Mouse (Mus musculus) heart, postnatal 25 days (tissue): ENCODE data around the gene Ttc22. TPM values are rescaled to one million over a fixed set of nuclear protein-coding genes. Genes with fewer than 3 reads are reported as not detected.

Source experiments
- DNase-seq: peaks from one replicate; pipeline ENCODE4 v3.0.0; 2022; ENCODE audit warnings: low spot score
- intact Hi-C: fragments of 180-260 bp; cut with DNase I; formaldehyde crosslinking; loops from one replicate; pipeline ENCODE4 v1.15.1; 2025
- total RNA-seq, 2 experiments: library from RNA; stranded (reverse); gene quantifications; 2 replicates each; pipeline ENCODE4 v1.2.3; 2021

The Ttc22 gene
- total RNA-seq, 2 experiments from 2014 or later = 0.08 TPM; not detected in 1

DNA sequence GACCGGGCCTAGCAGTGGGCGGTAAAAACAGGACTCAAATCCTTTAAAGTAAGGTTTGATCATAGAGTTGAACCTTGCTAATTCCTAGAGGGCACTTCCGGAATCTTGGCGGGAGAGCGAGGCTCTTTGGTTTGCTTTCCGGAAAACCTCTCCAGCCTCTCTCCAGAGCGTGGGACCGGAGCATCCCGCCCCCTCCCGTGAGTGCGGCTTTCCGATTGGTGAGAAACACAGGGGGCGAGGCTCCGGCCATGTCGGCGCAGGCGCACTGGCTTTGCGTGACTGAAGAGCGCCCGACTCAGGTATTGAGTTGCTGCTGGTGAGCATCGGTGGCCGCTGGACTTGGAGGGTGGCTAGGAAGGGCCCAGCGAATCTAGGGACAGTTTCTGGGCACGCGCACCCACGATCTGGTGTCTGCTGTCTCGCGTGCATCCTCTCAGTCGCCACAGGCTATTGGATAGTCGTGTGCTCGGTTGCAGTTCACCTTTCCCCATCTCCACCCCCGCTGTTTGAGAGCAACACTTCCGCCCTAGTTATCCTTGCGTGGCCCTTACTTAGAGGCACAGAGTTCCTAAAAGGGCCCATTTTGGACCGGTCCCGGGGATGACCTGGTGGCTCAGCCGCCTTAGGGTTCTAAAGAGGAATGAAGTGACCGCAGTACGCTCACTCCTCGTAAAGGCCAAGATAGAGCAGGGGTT, 28.7 kb downstream of the Ttc22 start, which contains the start of gene Pars2:
TSS of gene Pars2 (plus strand) at position 237 of the 695 bp plus-strand sequence.
- intact Hi-C loops = no loop called here

GRCm38 (mm10) chr4:106652546-106652945, 30.3 kb downstream of the Ttc22 start:
- intact Hi-C loops = no loop called here
- no peak for DNase-seq

More for the DNA sequence above, 28.7 kb downstream of the Ttc22 start, which contains the start of gene Pars2:
- peak; percentile 93 for DNase-seq

DNA sequence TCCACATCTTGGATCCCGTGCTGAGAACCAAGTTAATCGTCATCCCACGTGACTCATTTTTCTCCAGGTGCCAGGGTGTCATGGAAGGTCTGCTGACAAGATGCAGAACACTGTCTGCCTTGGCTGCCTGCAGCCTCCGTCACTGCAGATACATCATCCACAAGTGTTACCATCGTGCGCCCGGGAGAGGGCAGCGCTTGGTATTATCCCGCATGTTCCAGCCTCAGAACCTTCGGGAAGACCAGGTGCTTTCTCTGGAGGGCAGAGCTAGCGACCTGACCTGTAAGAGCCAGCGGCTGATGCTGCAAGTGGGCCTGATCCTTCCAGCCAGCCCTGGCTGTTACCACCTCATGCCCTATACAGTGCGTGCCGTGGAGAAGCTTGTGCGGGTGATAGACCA, 30.8 kb downstream of the Ttc22 start:
- intact Hi-C loops = no loop called here
- no peak for DNase-seq

DNA sequence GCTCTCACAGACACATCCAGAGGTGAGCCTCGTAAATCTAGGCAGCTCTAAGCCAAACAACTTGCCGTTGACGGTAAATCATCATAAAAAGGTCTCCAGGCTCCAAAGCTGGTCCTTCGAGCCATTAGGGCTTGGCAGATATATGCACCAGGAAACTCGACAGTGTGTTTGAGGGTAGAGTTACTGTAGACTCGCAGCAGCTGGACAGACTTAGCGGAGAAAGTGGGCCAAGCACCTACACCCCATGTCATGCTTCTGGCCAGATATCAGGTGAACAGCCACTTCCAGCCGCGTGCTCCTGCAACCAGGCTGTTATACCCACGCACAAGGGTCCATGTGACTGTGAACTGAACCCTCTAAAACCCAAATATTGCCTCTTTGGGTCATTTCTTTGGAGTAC, 33.4 kb downstream of the Ttc22 start:
- intact Hi-C loops = no loop called here
- DNase-seq = no peak

DNA sequence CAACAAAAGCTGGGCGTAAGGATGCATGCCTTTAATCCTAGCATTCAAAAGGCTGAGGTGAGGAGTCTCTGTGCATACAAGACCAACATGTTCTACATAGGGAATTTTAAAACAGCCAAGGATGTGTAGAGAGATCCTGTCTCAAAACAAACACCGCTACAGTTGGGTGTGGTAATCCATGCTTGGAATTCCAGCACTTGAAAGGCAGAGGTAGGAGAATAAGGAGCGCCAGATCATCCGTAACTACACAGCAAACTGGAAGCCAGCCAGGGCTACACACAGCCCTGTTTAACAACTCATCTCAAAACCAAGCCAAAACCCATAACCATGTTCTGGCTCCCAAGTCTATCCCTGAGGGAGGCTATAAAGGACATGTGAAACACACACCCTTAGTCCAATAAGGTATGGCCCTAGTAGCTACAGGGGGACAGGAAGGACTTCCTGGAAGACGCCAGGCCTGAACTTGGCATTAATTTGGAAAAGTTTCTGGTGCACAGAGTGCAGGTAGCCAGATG, 41.8 kb downstream of the Ttc22 start:
- intact Hi-C loops = no loop called here
- no peak for DNase-seq

DNA sequence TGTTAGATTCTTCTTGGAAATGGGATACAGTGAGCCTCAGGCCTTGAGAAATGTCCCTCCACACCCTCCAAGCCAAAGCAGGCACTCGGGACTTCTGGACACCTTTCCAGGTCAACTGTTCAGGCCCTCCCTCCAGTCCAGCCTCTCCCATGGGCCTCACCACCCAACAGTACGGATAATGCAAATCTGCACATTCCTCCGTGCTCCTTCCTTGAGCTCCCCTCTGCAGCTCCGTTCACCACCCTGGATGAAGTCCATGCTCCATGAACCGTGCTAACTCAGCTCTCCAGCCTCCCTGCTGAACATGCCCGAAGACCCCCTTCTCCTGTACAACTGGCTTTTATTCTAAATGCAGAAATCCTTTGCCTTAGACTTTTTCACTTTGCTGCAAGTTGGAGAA, 42.5 kb downstream of the Ttc22 start:
- intact Hi-C loops = no loop called here
- no peak for DNase-seq

DNA sequence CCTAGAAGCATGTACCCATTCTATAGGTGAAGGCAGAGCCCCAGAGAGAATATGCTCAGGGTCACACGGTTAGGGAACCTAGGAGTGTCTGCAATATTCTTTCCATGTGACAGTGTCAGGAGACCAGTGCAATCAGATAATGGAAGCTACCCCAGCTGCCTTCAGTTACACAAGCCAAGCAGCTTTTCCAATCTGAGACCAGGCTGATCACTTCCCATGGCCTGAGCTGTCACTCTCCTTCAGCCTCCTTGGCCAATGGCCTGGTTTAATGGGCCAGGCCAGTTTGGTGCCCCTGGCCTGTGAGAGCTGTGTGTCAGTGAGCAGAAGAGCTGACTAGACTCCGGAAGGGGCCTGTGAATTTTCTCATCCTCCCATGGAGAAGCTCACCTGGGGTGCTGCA, 43.0 kb downstream of the Ttc22 start:
- intact Hi-C loops = no loop called here

DNA sequence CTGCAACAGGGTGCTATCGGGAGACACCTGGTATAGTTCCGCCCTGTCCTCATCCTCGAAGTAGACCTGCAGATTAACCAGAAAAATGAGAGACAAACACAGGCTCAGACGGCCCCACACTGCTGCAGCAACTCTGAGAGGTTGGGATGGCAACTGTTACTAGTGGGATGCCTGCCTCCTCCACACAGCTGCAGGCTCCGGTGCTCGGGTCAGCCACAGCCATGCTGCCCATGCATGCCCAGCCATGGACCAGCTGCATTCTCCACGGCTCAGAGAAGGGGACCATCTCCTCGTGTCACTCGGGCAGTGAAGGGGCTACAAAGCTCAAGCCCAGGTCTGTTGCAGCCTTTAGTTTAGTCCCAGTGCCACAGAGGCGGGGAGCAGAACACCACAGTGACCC, 43.4 kb downstream of the Ttc22 start:
- intact Hi-C loops = no loop called here
- no peak for DNase-seq

More for the DNA sequence above, 43.0 kb downstream of the Ttc22 start:
- DNase-seq = no peak

- no peak for DNase-seq
- intact Hi-C loops = no loop called here
Measured at GRCm38 (mm10) chr4:106666546-106666945, 44.3 kb downstream of the Ttc22 start.

GRCm38 (mm10) chr4:106676749-106677148, 54.5 kb downstream of the Ttc22 start:
- intact Hi-C loops = loop anchor here (10.0 kb wide), 1 partner anchor 498 kb away; the partner anchor contains the start of genes Tceanc2 and Tmem59
- DNase-seq = no peak

- peak; percentile 75 for DNase-seq
- intact Hi-C loops = loop anchor here (2.0 to 10.0 kb wide), 2 partner anchors 30 to 496 kb away; partner anchors contain the start of genes Tceanc2 and Tmem59
Measured at GRCm38 (mm10) chr4:106678442-106679118, 56.3 kb downstream of the Ttc22 start, which contains the start of gene Ttc4. Gene Ttc4 (minus strand): TSS chr4:106678944.

- intact Hi-C loops = loop anchor here (2.0 to 10.0 kb wide), 2 partner anchors 30 to 496 kb away; partner anchors contain the start of genes Tceanc2 and Tmem59
- DNase-seq = no peak
Measured at GRCm38 (mm10) chr4:106679152-106679551, 56.9 kb downstream of the Ttc22 start.

DNA sequence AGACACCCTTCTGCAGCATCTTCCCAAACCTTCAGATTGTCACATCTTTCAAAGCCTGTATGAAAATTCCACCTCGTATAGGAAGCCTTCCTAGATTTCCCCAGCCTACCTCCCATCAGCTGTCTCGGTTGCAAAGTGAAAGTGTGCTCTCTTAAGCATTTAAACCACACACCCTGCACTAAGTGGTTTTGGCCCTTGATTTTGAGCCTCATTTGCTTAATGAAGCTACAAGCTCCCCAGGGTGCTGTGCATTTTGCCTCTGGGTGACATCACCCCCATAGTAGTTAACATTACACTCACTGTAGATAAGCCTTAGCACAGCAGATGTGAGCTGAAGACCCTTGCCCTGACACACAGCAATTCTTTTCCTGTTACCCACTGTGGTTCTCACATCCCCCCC, 58.7 kb downstream of the Ttc22 start:
- intact Hi-C loops = no loop called here
- DNase-seq = no peak

GRCm38 (mm10) chr4:106688636-106689296, 66.5 kb downstream of the Ttc22 start:
- intact Hi-C loops = no loop called here
- DNase-seq = no peak

Other genes with a start within 250 kb of the Ttc22 start
- not detected for gene Pcsk9, start 158.1 kb upstream of the Ttc22 start, total RNA-seq
- not detected for gene Bsnd, start 130.1 kb upstream of the Ttc22 start, total RNA-seq
- 1 to 10 TPM; 2.4 TPM for gene Dhcr24, start 61.4 kb upstream of the Ttc22 start, total RNA-seq
- gene Lexm, start 5.2 kb upstream of the Ttc22 start, total RNA-seq = not detected
- 1 to 10 TPM; 4.2 to 5.6 TPM for gene Pars2, start 28.6 kb downstream of the Ttc22 start, total RNA-seq
- gene Ttc4, start 56.5 kb downstream of the Ttc22 start, total RNA-seq = 10 to 100 TPM; 17.0 to 17.3 TPM
- gene Mroh7, start 108.5 kb downstream of the Ttc22 start, total RNA-seq = under 1 TPM; 0.08 to 0.22 TPM
- under 1 TPM; 0.39 to 0.64 TPM for gene Fam151a, start 111.5 kb downstream of the Ttc22 start, total RNA-seq
- gene Acot11, start 182.6 kb downstream of the Ttc22 start, total RNA-seq = 10 to 100 TPM; 28.6 to 37.1 TPM